Mouse (Mus musculus) 416B (cell line): ENCODE results near the gene Ntsr1.
A peak's percentile ranks its signal among the peaks of the same experiment; 100 is the strongest.

Experiments used
- DNase-seq: peaks from one replicate; pipeline ENCODE4 v3.0.0; 2011; ENCODE audit warnings: low read depth

The Ntsr1 gene

GRCm38 (mm10) chr2:180499741-180500140, at the start of gene Ntsr1:
Ntsr1 (plus strand) TSS chr2:180499976.
- no peak for DNase-seq

- DNase-seq = no peak
These were observed 49.2 kb upstream of the Ntsr1 start for GRCm38 (mm10) chr2:180450529-180450928.

GRCm38 (mm10) chr2:180455723-180456698, 43.8 kb upstream of the Ntsr1 start, which contains the start of gene Slco4a1:
Slco4a1 (plus strand) TSS chr2:180456245.
- DNase-seq = peak; percentile 98

- no peak for DNase-seq
These were observed 43.1 kb upstream of the Ntsr1 start for GRCm38 (mm10) chr2:180456705-180457104.

- peak; percentile 56 for DNase-seq
These were observed 42.1 kb upstream of the Ntsr1 start for GRCm38 (mm10) chr2:180457680-180458079.

- no peak for DNase-seq
These were observed 40.3 kb upstream of the Ntsr1 start for GRCm38 (mm10) chr2:180459437-180459836.

- DNase-seq = no peak
These were observed 39.0 kb upstream of the Ntsr1 start for GRCm38 (mm10) chr2:180460801-180461200.

- peak; percentile 51 for DNase-seq
These were observed 37.2 kb upstream of the Ntsr1 start for GRCm38 (mm10) chr2:180462593-180462992.

GRCm38 (mm10) chr2:180466505-180466904, 33.3 kb upstream of the Ntsr1 start:
- DNase-seq = no peak

GRCm38 (mm10) chr2:180468871-180469270, 30.9 kb upstream of the Ntsr1 start:
- DNase-seq = no peak

GRCm38 (mm10) chr2:180469768-180470167, 30.0 kb upstream of the Ntsr1 start:
- no peak for DNase-seq

GRCm38 (mm10) chr2:180472306-180473079, 27.3 kb upstream of the Ntsr1 start:
- peak; percentile 74 for DNase-seq

- peak; percentile 85 for DNase-seq
These were observed 26.7 kb upstream of the Ntsr1 start for GRCm38 (mm10) chr2:180473080-180473440.

GRCm38 (mm10) chr2:180474864-180475263, 24.9 kb upstream of the Ntsr1 start:
- DNase-seq = no peak

- no peak for DNase-seq
These were observed 17.5 kb upstream of the Ntsr1 start for GRCm38 (mm10) chr2:180482274-180482673.

- no peak for DNase-seq
These were observed 14.9 kb upstream of the Ntsr1 start for GRCm38 (mm10) chr2:180484882-180485281.

GRCm38 (mm10) chr2:180485306-180485705, 14.5 kb upstream of the Ntsr1 start:
- no peak for DNase-seq

- DNase-seq = no peak
These were observed 11.5 kb upstream of the Ntsr1 start for GRCm38 (mm10) chr2:180488210-180488751.

GRCm38 (mm10) chr2:180495906-180496305, 3.9 kb upstream of the Ntsr1 start:
- no peak for DNase-seq

- no peak for DNase-seq
These were observed 950 bp downstream of the Ntsr1 start for GRCm38 (mm10) chr2:180500726-180501125.

GRCm38 (mm10) chr2:180501217-180501967, 1.6 kb downstream of the Ntsr1 start:
- no peak for DNase-seq

- DNase-seq = no peak
These were observed 6.5 kb downstream of the Ntsr1 start for GRCm38 (mm10) chr2:180506281-180506680.
